Mouse (Mus musculus) lung, adult 2 months (tissue): ENCODE data around the gene Plce1.

Source experiments
- CTCF ChIP-seq: fragments of 200-500 bp; IDR thresholded peaks from 2 replicates; pipeline ENCODE4 v1.5.1; 2011; ENCODE audit warnings: mild to moderate bottlenecking, low read length, control low read depth; ENCODE audit not compliant: insufficient read depth
- POLR2A ChIP-seq: fragments of 200-500 bp; IDR thresholded peaks from 2 replicates; pipeline ENCODE4 v1.6.1; 2011; ENCODE audit warnings: low read depth, mild to moderate bottlenecking, control low read depth, low read length, borderline replicate concordance; ENCODE audit errors: extremely low read depth

DNA sequence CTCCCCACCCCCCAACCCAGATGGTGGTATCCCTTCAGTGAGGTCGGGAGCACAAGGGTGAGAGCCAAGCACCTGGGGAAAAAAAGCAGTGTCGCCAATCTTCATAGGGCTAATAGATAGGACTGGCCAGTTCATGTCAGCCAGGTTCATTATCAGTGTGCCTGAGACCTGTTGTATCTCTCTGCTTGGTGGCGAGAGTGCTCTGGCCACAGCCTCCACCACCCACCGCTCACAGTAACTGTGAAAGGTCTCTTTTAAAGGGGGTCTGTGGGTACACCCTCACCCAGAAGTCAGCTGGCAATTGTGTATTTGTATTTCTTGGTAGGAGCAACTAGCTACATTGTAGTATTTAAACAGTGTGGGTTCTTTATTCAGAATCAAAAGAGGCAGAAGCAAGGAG, 6.6 kb downstream of the Plce1 start:
- TF ChIP-seq CTCF (no peak), POLR2A (no peak)
